ENCODE assay signal across 9 mouse cellular contexts in genomic region chr17:14279966-14280300, GRCm38 (mm10). TPM values are rescaled to one million over a fixed set of nuclear protein-coding genes. Genes with fewer than 3 reads are reported as not detected.
DNase-seq lines count a peak whose midpoint lies in the region; ATAC-seq and TF ChIP-seq lines count a peak whose summit lies in the region.
"Had no signal": no experiment of that assay in that cellular context is flagged by ENCODE, and none has a peak within 500 bp of the region (broad histone marks: within the 10 kb centered on the region; RNA-seq: fewer than 3 reads in every experiment).

No protein-coding gene starts in this region.

- H3K79me2 ChIP-seq in liver, adult 2 months (ENCODE audit: control insufficient read depth, insufficient read depth, low read length), result no peaks in the 10 kb centered on the region

- H3K4me3 ChIP-seq in liver, adult 2 months (ENCODE audit: insufficient read depth, low read depth, low read length), result peak overlapping the region; percentile 46; the same call in 1 of the 2 replicates
- H3K4me3 ChIP-seq in forebrain, embryonic 12.5 days (replicated peaks), result peak overlapping the region; percentile 41
- peak overlapping the region; percentile 62 for H3K4me3 ChIP-seq in limb, embryonic 12.5 days (replicated peaks)
- peak overlapping the region; percentile 43 for H3K4me3 ChIP-seq in neural tube, embryonic 14.5 days (ENCODE audit: low read depth, low read length)

- no peaks in the 10 kb centered on the region for H3K4me1 ChIP-seq in liver, adult 2 months (ENCODE audit: control insufficient read depth, insufficient read depth, low read length)
- peaks cover 20% of the 10 kb centered on the region for H3K4me1 ChIP-seq in forebrain, embryonic 12.5 days
- peaks cover 47% of the 10 kb centered on the region for H3K4me1 ChIP-seq in limb, embryonic 12.5 days (replicated peaks)
- no peaks in the 10 kb centered on the region for H3K4me1 ChIP-seq in neural tube, embryonic 14.5 days (ENCODE audit: control insufficient read depth, insufficient read depth, low read length)

- ATAC-seq in forebrain, embryonic 12.5 days (ENCODE audit: low FRiP score), result no peak
- peak; percentile 22; the same call in 1 of the 2 replicates for ATAC-seq in limb, embryonic 12.5 days (ENCODE audit: insufficient number of reproducible peaks, insufficient read depth, low FRiP score, low TSS enrichment, low read depth)
- 0 out of 2 replicates have a peak, but pooled peaks have one; percentile 7 for ATAC-seq in neural tube, embryonic 14.5 days (ENCODE audit: low read depth)

- WGBS in liver, adult 2 months, result 4% methylated on average over 10 of the region's 10 CpGs
- WGBS in forebrain, embryonic 12.5 days, result under 1% methylated on average over 10 of the region's 10 CpGs
- 2% methylated on average over 10 of the region's 10 CpGs for WGBS in limb, embryonic 12.5 days
- 2% methylated on average over 10 of the region's 10 CpGs for whole genome bisulfite sequencing in neural tube, embryonic 14.5 days

- H3K9ac ChIP-seq in liver, adult 2 months (ENCODE audit: low read depth, low read length), result no peak overlapping the region
- H3K9ac ChIP-seq in forebrain, embryonic 12.5 days, result 0 out of 2 replicates have a peak overlapping the region, but pooled peaks have one; percentile 17
- peak overlapping the region; percentile 65 for H3K9ac ChIP-seq in limb, embryonic 12.5 days (replicated peaks)
- H3K9ac ChIP-seq in neural tube, embryonic 14.5 days (replicated peaks; ENCODE audit: low read depth, low read length), result 0 out of 2 replicates have a peak overlapping the region, but pooled peaks have one; percentile 32

- H3K9me3 ChIP-seq in forebrain, embryonic 12.5 days, result no peaks in the 10 kb centered on the region
- no peaks in the 10 kb centered on the region for H3K9me3 ChIP-seq in limb, embryonic 12.5 days
- no peaks in the 10 kb centered on the region for H3K9me3 ChIP-seq in neural tube, embryonic 14.5 days (ENCODE audit: control insufficient read depth, low read length)

- TF ChIP-seq POLR2A in liver, adult 2 months (IDR thresholded peaks at IDR 0.05; ENCODE audit: extremely low read depth, insufficient read depth, low read length), result no peak

- no peak for DNase-seq in liver, adult 2 months (ENCODE audit: extremely low read depth, low read depth, low spot score)
- no peak for DNase-seq in liver
- DNase-seq in cerebellum, adult 18-20 months, result no peak
- DNase-seq in cerebellum, postnatal 14 days, result no peak
- DNase-seq in thymus, postnatal 25 days, result no peak

- H3K36me3 ChIP-seq in liver, adult 2 months (ENCODE audit: control insufficient read depth, insufficient read depth, low read length), result no peaks in the 10 kb centered on the region
- H3K36me3 ChIP-seq in forebrain, embryonic 12.5 days (replicated peaks), result no peaks in the 10 kb centered on the region
- H3K36me3 ChIP-seq in limb, embryonic 12.5 days, result no peaks in the 10 kb centered on the region
- H3K36me3 ChIP-seq in neural tube, embryonic 14.5 days (ENCODE audit: control insufficient read depth, insufficient read depth, low read length), result no peaks in the 10 kb centered on the region

- no peak overlapping the region for H3K27ac ChIP-seq in liver, adult 2 months (replicated peaks; ENCODE audit: insufficient read depth, low read depth, low read length)
- no peak overlapping the region for H3K27ac ChIP-seq in forebrain, embryonic 12.5 days
- H3K27ac ChIP-seq in limb, embryonic 12.5 days, result no peak overlapping the region; the same call in 1 of the 2 replicates
- no peak overlapping the region for H3K27ac ChIP-seq in neural tube, embryonic 14.5 days (ENCODE audit: low read depth, low read length)

- TF ChIP-seq CTCF in liver, adult 2 months (IDR thresholded peaks at IDR 0.05; ENCODE audit: low read depth, low read length), result no peak

- peak overlapping the region; percentile 74 for H3K4me2 ChIP-seq in forebrain, embryonic 12.5 days
- peak overlapping the region; percentile 95 for H3K4me2 ChIP-seq in limb, embryonic 12.5 days
- H3K4me2 ChIP-seq in neural tube, embryonic 14.5 days (ENCODE audit: low read depth, low read length), result peak overlapping the region; percentile 79

- H3K27me3 ChIP-seq in liver, adult 2 months (ENCODE audit: control insufficient read depth, insufficient read depth, low read length), result peaks cover 4% of the 10 kb centered on the region; the same call in 1 of the 2 replicates
- peaks cover 67% of the 10 kb centered on the region for H3K27me3 ChIP-seq in forebrain, embryonic 12.5 days
- H3K27me3 ChIP-seq in limb, embryonic 12.5 days, result peaks cover 78% of the 10 kb centered on the region
- peaks cover 35% of the 10 kb centered on the region for H3K27me3 ChIP-seq in neural tube, embryonic 14.5 days (ENCODE audit: control insufficient read depth, insufficient read depth, low read length)

RNA-seq across cellular contexts. Expression of gene Smoc2, which starts 0.6 kb away (rescaled TPM):
- total RNA-seq in liver, adult 2 months (2014; rRNA removed), result 3.9 and 4.0 TPM in 2 replicates
- 2.8 and 3.6 TPM in 2 replicates for polyA plus RNA-seq in liver, adult 2 months (2012; rRNA removed)
- polyA plus RNA-seq in forebrain, embryonic 12.5 days (2016; fragmentation: Nextera tagmentation; extraction: Ambion mirVana), result 8.5 and 13.2 TPM in 2 replicates
- 75.9 and 87.3 TPM in 2 replicates for polyA plus RNA-seq in limb, embryonic 12.5 days (2016; fragmentation: Nextera tagmentation; extraction: Ambion mirVana)
- polyA plus RNA-seq in neural tube, embryonic 14.5 days (2014; fragmentation: Nextera tagmentation; extraction: Ambion mirVana), result 6.0 and 6.3 TPM in 2 replicates
- total RNA-seq: common myeloid progenitor, adult 5-6 weeks had no signal
